Mouse (Mus musculus) v-Abl transformed pro-B cells (cell line): ENCODE results near the gene Adam30.
"Not testable (repeated sequence)": the region's sequence is repeated elsewhere in the genome, so short reads cannot be mapped to it uniquely, and the experiment has no call there.

Source experiments
- in situ Hi-C, 2 experiments: fragments of 400-800 bp; cut with MboI; formaldehyde crosslinking; loops; one replicate each; pipeline ENCODE4 v1.15.1; 2025; ENCODE audit not compliant: unreplicated experiment in 2 of 2

The Adam30 gene

GRCm38 (mm10) chr3:98160330-98160729 lies at the start of gene Adam30:
Gene Adam30, plus strand, starts transcription at chr3:98160630.
- in situ Hi-C loops = no loop called here

GRCm38 (mm10) chr3:98118252-98118651 lies 42.2 kb upstream of the Adam30 start:
- in situ Hi-C loops = no loop called here

GRCm38 (mm10) chr3:98119338-98119737 lies 41.1 kb upstream of the Adam30 start:
- in situ Hi-C loops = no loop called here

- in situ Hi-C loops = loop anchor here in 1 of 2 experiments (10.0 kb wide), 1 partner anchor 186 kb away; no protein-coding TSS in a partner anchor
Observed at GRCm38 (mm10) chr3:98120884-98121283, 39.5 kb upstream of the Adam30 start.

- in situ Hi-C loops = loop anchor here in 1 of 2 experiments (10.0 kb wide), 1 partner anchor 193 kb away; no protein-coding TSS in a partner anchor
Observed at GRCm38 (mm10) chr3:98127775-98128174, 32.7 kb upstream of the Adam30 start.

- in situ Hi-C loops = loop anchor here in 1 of 2 experiments (10.0 kb wide), 1 partner anchor 194 kb away; no protein-coding TSS in a partner anchor
Observed at GRCm38 (mm10) chr3:98128716-98129115, 31.7 kb upstream of the Adam30 start.

- in situ Hi-C loops = not testable (repeated sequence)
Observed at GRCm38 (mm10) chr3:98132140-98132539, 28.3 kb upstream of the Adam30 start.

GRCm38 (mm10) chr3:98132636-98133035 lies 27.8 kb upstream of the Adam30 start:
- in situ Hi-C loops = no loop called here

GRCm38 (mm10) chr3:98141456-98141855 lies 19.0 kb upstream of the Adam30 start:
- in situ Hi-C loops = no loop called here

GRCm38 (mm10) chr3:98142862-98143261 lies 17.6 kb upstream of the Adam30 start:
- in situ Hi-C loops = no loop called here

GRCm38 (mm10) chr3:98145204-98145603 lies 15.2 kb upstream of the Adam30 start:
- in situ Hi-C loops = no loop called here

- in situ Hi-C loops = no loop called here
Observed at GRCm38 (mm10) chr3:98146471-98147410, 13.7 kb upstream of the Adam30 start.

- in situ Hi-C loops = no loop called here
Observed at GRCm38 (mm10) chr3:98147706-98148105, 12.7 kb upstream of the Adam30 start.

GRCm38 (mm10) chr3:98149881-98150280 lies 10.5 kb upstream of the Adam30 start:
- in situ Hi-C loops = no loop called here

GRCm38 (mm10) chr3:98151016-98151415 lies 9.4 kb upstream of the Adam30 start:
- in situ Hi-C loops = no loop called here

GRCm38 (mm10) chr3:98153460-98153859 lies 7.0 kb upstream of the Adam30 start:
- in situ Hi-C loops = no loop called here

GRCm38 (mm10) chr3:98156158-98156557 lies 4.3 kb upstream of the Adam30 start:
- in situ Hi-C loops = no loop called here

- in situ Hi-C loops = no loop called here
Observed at GRCm38 (mm10) chr3:98157073-98157472, 3.4 kb upstream of the Adam30 start.

- in situ Hi-C loops = no loop called here
Observed at GRCm38 (mm10) chr3:98157585-98157984, 2.8 kb upstream of the Adam30 start.

GRCm38 (mm10) chr3:98158646-98159045 lies 1.8 kb upstream of the Adam30 start:
- in situ Hi-C loops = no loop called here

- in situ Hi-C loops = no loop called here
Observed at GRCm38 (mm10) chr3:98159289-98159688, 1.1 kb upstream of the Adam30 start.

GRCm38 (mm10) chr3:98178340-98178739 lies 17.9 kb downstream of the Adam30 start:
- in situ Hi-C loops = no loop called here
